8 mouse cellular contexts compared by ENCODE assay signal in the genomic region with DNA sequence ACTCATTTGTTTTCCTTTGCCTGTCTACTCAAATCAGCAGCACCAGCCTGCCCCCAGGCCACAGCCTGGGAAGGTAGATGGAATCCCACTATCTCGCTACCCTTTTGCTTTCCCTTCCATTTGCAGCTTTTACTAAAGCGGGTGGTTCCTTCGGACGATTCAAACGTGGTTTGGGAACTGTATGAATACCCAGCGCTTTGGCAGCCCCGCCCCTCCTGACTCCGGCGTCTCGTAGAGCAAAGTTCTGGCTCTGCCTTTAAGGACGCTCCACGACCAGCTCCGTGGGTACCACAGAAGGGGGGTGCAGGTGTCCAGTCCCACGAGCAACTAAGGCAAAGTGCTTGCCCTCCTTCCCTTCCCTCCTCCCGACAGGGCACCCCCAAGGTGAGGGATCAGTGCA. TPM values are rescaled to one million over a fixed set of nuclear protein-coding genes. Genes with fewer than 3 reads are reported as not detected.
DNase-seq lines count a peak whose midpoint lies in the region; ATAC-seq and TF ChIP-seq lines count a peak whose summit lies in the region.
"Not testable (repeated sequence)": the region's sequence is repeated elsewhere in the genome, so short reads cannot be mapped to it uniquely, and the experiment has no call there.

No protein-coding gene starts in this region.

- peak overlapping the region; percentile 69 for H3K4me3 ChIP-seq in G1E (ENCODE audit: low read depth, low read length)
- peak overlapping the region; percentile 69 for H3K4me3 ChIP-seq in embryonic facial prominence, embryonic 10.5 days
- H3K4me3 ChIP-seq in hindbrain, postnatal 0 days (ENCODE audit: low read length) = peak overlapping the region; percentile 48
- H3K4me3 ChIP-seq in lung, adult 2 months (replicated peaks; ENCODE audit: extremely low read depth, low read depth, low read length) = peak overlapping the region; percentile 54
- peak overlapping the region; percentile 41 for H3K4me3 ChIP-seq in midbrain, postnatal 0 days (ENCODE audit: low read depth, low read length)

- not testable (repeated sequence) for TF ChIP-seq CTCF in G1E (IDR thresholded peaks at IDR 0.05; ENCODE audit: low read depth, low read length); hindbrain, postnatal 0 days (IDR thresholded peaks at IDR 0.05; ENCODE audit: low read depth); lung, adult 2 months (IDR thresholded peaks at IDR 0.05; ENCODE audit: insufficient read depth, low read length); midbrain, postnatal 0 days (IDR thresholded peaks at IDR 0.05)

- TF ChIP-seq POLR2A in lung, adult 2 months (IDR thresholded peaks at IDR 0.05; ENCODE audit: borderline replicate concordance, extremely low read depth, low read depth, low read length) = not testable (repeated sequence)

- H3K36me3 ChIP-seq in G1E (replicated peaks) = peaks cover 49% of the 10 kb centered on the region
- peaks cover 42% of the 10 kb centered on the region for H3K36me3 ChIP-seq in embryonic facial prominence, embryonic 10.5 days (replicated peaks)
- peaks cover 33% of the 10 kb centered on the region for H3K36me3 ChIP-seq in hindbrain, postnatal 0 days (ENCODE audit: insufficient read depth, low read length)
- peaks cover 21% of the 10 kb centered on the region for H3K36me3 ChIP-seq in midbrain, postnatal 0 days (ENCODE audit: insufficient read depth, low read length)

- H3K4me1 ChIP-seq in G1E (ENCODE audit: insufficient read depth, low read depth, low read length) = peaks cover 41% of the 10 kb centered on the region
- peaks cover 21% of the 10 kb centered on the region for H3K4me1 ChIP-seq in embryonic facial prominence, embryonic 10.5 days
- H3K4me1 ChIP-seq in hindbrain, postnatal 0 days (ENCODE audit: insufficient read depth, low read length); lung, adult 2 months (ENCODE audit: control insufficient read depth, insufficient read depth, low read length); midbrain, postnatal 0 days (ENCODE audit: insufficient read depth, low read length): not testable (repeated sequence)

- not testable (repeated sequence) for H3K27me3 ChIP-seq in G1E (ENCODE audit: insufficient read depth, low read length); embryonic facial prominence, embryonic 10.5 days (replicated peaks; ENCODE audit: low read depth, poor library complexity, severe bottlenecking); hindbrain, postnatal 0 days (ENCODE audit: insufficient read depth, low read length); midbrain, postnatal 0 days (ENCODE audit: insufficient read depth, low read length)

- peak overlapping the region; percentile 51; the same call in 1 of the 2 replicates for H3K9ac ChIP-seq in hindbrain, postnatal 0 days (replicated peaks; ENCODE audit: low read length)
- peak overlapping the region; percentile 55; the same call in 1 of the 2 replicates for H3K9ac ChIP-seq in midbrain, postnatal 0 days (replicated peaks; ENCODE audit: low read length, poor library complexity, severe bottlenecking)

- H3K4me2 ChIP-seq in hindbrain, postnatal 0 days (ENCODE audit: low read depth, low read length) = peak overlapping the region; percentile 60
- H3K4me2 ChIP-seq in midbrain, postnatal 0 days (ENCODE audit: low read depth, low read length, poor library complexity, severe bottlenecking) = peak overlapping the region; percentile 77

- WGBS in embryonic facial prominence, embryonic 10.5 days = under 1% methylated on average over 15 of the region's 15 CpGs
- WGBS in hindbrain, postnatal 0 days = 1% methylated on average over 14 of the region's 15 CpGs
- 1% methylated on average over 14 of the region's 15 CpGs for WGBS in lung, adult 2 months
- WGBS in midbrain, postnatal 0 days = under 1% methylated on average over 14 of the region's 15 CpGs

- H3K27ac ChIP-seq in embryonic facial prominence, embryonic 10.5 days (replicated peaks) = peak overlapping the region; percentile 81
- not testable (repeated sequence) for H3K27ac ChIP-seq in hindbrain, postnatal 0 days; midbrain, postnatal 0 days (ENCODE audit: low read depth, low read length)

- H3K9me3 ChIP-seq in G1E (replicated peaks); embryonic facial prominence, embryonic 10.5 days; hindbrain, postnatal 0 days (ENCODE audit: low read length); midbrain, postnatal 0 days (ENCODE audit: low read length): not testable (repeated sequence)

- ATAC-seq in G1E (ENCODE audit: extremely low read depth, insufficient number of reproducible peaks, low FRiP score, poor library complexity, severe bottlenecking); hindbrain, postnatal 0 days: not testable (repeated sequence)
- ATAC-seq in midbrain, postnatal 0 days (ENCODE audit: low FRiP score) = 0 out of 2 replicates have a peak, but pooled peaks have one; percentile 3

- DNase-seq in G1E (ENCODE audit: low spot score); embryonic facial prominence, embryonic 10.5 days (ENCODE audit: low spot score); hindbrain, postnatal 0 days (ENCODE audit: low spot score); midbrain, postnatal 0 days (ENCODE audit: low spot score): not testable (repeated sequence)
- DNase-seq in heart, adult 11 months = peak; percentile 95
- peak; percentile 26 to 58 for DNase-seq in kidney, postnatal 4 days
- peak; percentile 36 for DNase-seq in lung, adult 2 months
- peak; percentile 44 for DNase-seq in thymus, postnatal 14 days

RNA-seq across cellular contexts. Expression of a gene that starts 0.7 kb away (rescaled TPM):
- total RNA-seq in G1E (2014; fragmentation: Nextera tagmentation) = 29.8 and 39.4 TPM in 2 replicates
- 45.7 and 60.1 TPM in 2 replicates for total RNA-seq in G1E (2017)
- 75.9 and 83.4 TPM in 2 replicates for polyA plus RNA-seq in G1E (2012)
- 185 and 189 TPM in 2 replicates for polyA plus RNA-seq in embryonic facial prominence, embryonic 10.5 days (2016; fragmentation: Nextera tagmentation; extraction: Ambion mirVana)
- total RNA-seq in hindbrain, postnatal 0 days (2014; rRNA removed) = 228 and 229 TPM in 2 replicates
- polyA plus RNA-seq in hindbrain, postnatal 0 days (2015; fragmentation: Nextera tagmentation; extraction: Ambion mirVana) = 199 and 206 TPM in 2 replicates
- polyA plus RNA-seq in lung, adult 2 months (2012; rRNA removed) = 59.2 and 65.6 TPM in 2 replicates
- total RNA-seq in midbrain, postnatal 0 days (2014; rRNA removed) = 223 and 225 TPM in 2 replicates
- 207 and 222 TPM in 2 replicates for polyA plus RNA-seq in midbrain, postnatal 0 days (2015; fragmentation: Nextera tagmentation; extraction: Ambion mirVana)

RNA-seq across cellular contexts. Expression of a gene that starts 26.4 kb away (rescaled TPM):
- not detected in 2 replicates for total RNA-seq in G1E (2014; fragmentation: Nextera tagmentation)
- total RNA-seq in G1E (2017) = 0.05 TPM in 1 of 2 replicates, not detected in the other
- polyA plus RNA-seq in G1E (2012) = not detected in 2 replicates
- polyA plus RNA-seq in embryonic facial prominence, embryonic 10.5 days (2016; fragmentation: Nextera tagmentation; extraction: Ambion mirVana) = 0.25 TPM in 2 replicates
- 1.8 and 3.6 TPM in 2 replicates for total RNA-seq in hindbrain, postnatal 0 days (2014; rRNA removed)
- 0.91 and 1.2 TPM in 2 replicates for polyA plus RNA-seq in hindbrain, postnatal 0 days (2015; fragmentation: Nextera tagmentation; extraction: Ambion mirVana)
- polyA plus RNA-seq in lung, adult 2 months (2012; rRNA removed) = 4.8 and 5.0 TPM in 2 replicates
- 1.6 and 3.6 TPM in 2 replicates for total RNA-seq in midbrain, postnatal 0 days (2014; rRNA removed)
- polyA plus RNA-seq in midbrain, postnatal 0 days (2015; fragmentation: Nextera tagmentation; extraction: Ambion mirVana) = 0.60 and 0.67 TPM in 2 replicates

RNA-seq across cellular contexts. Expression of a gene that starts 43.8 kb away (rescaled TPM):
- 39.1 and 39.5 TPM in 2 replicates for total RNA-seq in G1E (2014; fragmentation: Nextera tagmentation)
- 10.1 and 13.1 TPM in 2 replicates for total RNA-seq in G1E (2017)
- polyA plus RNA-seq in G1E (2012) = 47.2 and 53.8 TPM in 2 replicates
- 72.3 and 76.1 TPM in 2 replicates for polyA plus RNA-seq in embryonic facial prominence, embryonic 10.5 days (2016; fragmentation: Nextera tagmentation; extraction: Ambion mirVana)
- 90.2 and 94.2 TPM in 2 replicates for total RNA-seq in hindbrain, postnatal 0 days (2014; rRNA removed)
- 101 and 110 TPM in 2 replicates for polyA plus RNA-seq in hindbrain, postnatal 0 days (2015; fragmentation: Nextera tagmentation; extraction: Ambion mirVana)
- polyA plus RNA-seq in lung, adult 2 months (2012; rRNA removed) = 68.1 and 76.5 TPM in 2 replicates
- total RNA-seq in midbrain, postnatal 0 days (2014; rRNA removed) = 95.5 and 97.9 TPM in 2 replicates
- polyA plus RNA-seq in midbrain, postnatal 0 days (2015; fragmentation: Nextera tagmentation; extraction: Ambion mirVana) = 99.6 and 107 TPM in 2 replicates

RNA-seq across cellular contexts. Expression of a gene that starts 44.6 kb away (rescaled TPM):
- total RNA-seq in G1E (2014; fragmentation: Nextera tagmentation) (not detected in 2 replicates), G1E (2017) (0.12 TPM in 1 of 2 replicates, not detected in the other)
- polyA plus RNA-seq in G1E (2012) = not detected in 2 replicates
- polyA plus RNA-seq in embryonic facial prominence, embryonic 10.5 days (2016; fragmentation: Nextera tagmentation; extraction: Ambion mirVana) = 0.30 TPM in 1 of 2 replicates, not detected in the other
- 0.86 and 1.3 TPM in 2 replicates for total RNA-seq in hindbrain, postnatal 0 days (2014; rRNA removed)
- polyA plus RNA-seq in hindbrain, postnatal 0 days (2015; fragmentation: Nextera tagmentation; extraction: Ambion mirVana) = 1.3 and 1.4 TPM in 2 replicates
- polyA plus RNA-seq in lung, adult 2 months (2012; rRNA removed) = 0.05 TPM in 1 of 2 replicates, not detected in the other
- total RNA-seq in midbrain, postnatal 0 days (2014; rRNA removed) = 0.38 and 2.3 TPM in 2 replicates
- polyA plus RNA-seq in midbrain, postnatal 0 days (2015; fragmentation: Nextera tagmentation; extraction: Ambion mirVana) = 1.4 and 1.6 TPM in 2 replicates
